Mouse (Mus musculus) heart, postnatal 0 days (tissue): ENCODE results near the gene Tex37.

ENCODE experiments used
- CTCF ChIP-seq: IDR thresholded peaks from 2 replicates; pipeline ENCODE4 v1.5.1; 2016; ENCODE audit warnings: antibody characterized with exemption, control low read depth, low read depth
- EP300 ChIP-seq: IDR thresholded peaks from 2 replicates; pipeline ENCODE4 v1.6.1; 2016; ENCODE audit warnings: antibody characterized with exemption, low read depth

GRCm38 (mm10) chr6:70874035-70874775 lies 44.5 kb downstream of the Tex37 start:
- TF ChIP-seq CTCF (peak; percentile 18; the same call in 1 of the 2 replicates), EP300 (no peak)
